Mouse (Mus musculus) MEL-GATA-1-ER (cell line): ENCODE data around the gene Prpf38a.

Experiments used
- DNase-seq: peaks from one replicate; pipeline ENCODE4 v3.0.0-alpha.2; 2012; ENCODE audit warnings: low read depth; ENCODE audit errors: extremely low read depth

The Prpf38a gene

GRCm38 (mm10) chr4:108578840-108579742 lies at the start of gene Prpf38a, which contains the start of gene Orc1:
Gene Prpf38a (minus strand): TSS chr4:108579336.
Gene Orc1 (plus strand): TSS chr4:108579423.
- peak; percentile 96 for DNase-seq

- no peak for DNase-seq
These were observed 47.9 kb upstream of the Prpf38a start for GRCm38 (mm10) chr4:108627066-108627465.

GRCm38 (mm10) chr4:108621504-108621903 lies 42.4 kb upstream of the Prpf38a start:
- no peak for DNase-seq

GRCm38 (mm10) chr4:108620536-108620935 lies 41.4 kb upstream of the Prpf38a start:
- DNase-seq = no peak

- DNase-seq = peak; percentile 66
These were observed 40.6 kb upstream of the Prpf38a start, which contains the start of gene Cc2d1b for GRCm38 (mm10) chr4:108619587-108620341. Gene Cc2d1b (plus strand): TSS chr4:108619940.

GRCm38 (mm10) chr4:108619165-108619564 lies 40.0 kb upstream of the Prpf38a start:
- no peak for DNase-seq

GRCm38 (mm10) chr4:108618586-108618985 lies 39.5 kb upstream of the Prpf38a start:
- DNase-seq = no peak

GRCm38 (mm10) chr4:108610935-108611334 lies 31.8 kb upstream of the Prpf38a start:
- DNase-seq = no peak

- no peak for DNase-seq
These were observed 29.5 kb upstream of the Prpf38a start for GRCm38 (mm10) chr4:108608651-108609050.

GRCm38 (mm10) chr4:108601870-108602269 lies 22.7 kb upstream of the Prpf38a start:
- no peak for DNase-seq

GRCm38 (mm10) chr4:108598306-108598705 lies 19.2 kb upstream of the Prpf38a start:
- no peak for DNase-seq

- no peak for DNase-seq
These were observed 16.6 kb upstream of the Prpf38a start for GRCm38 (mm10) chr4:108595785-108596184.

GRCm38 (mm10) chr4:108593376-108593775 lies 14.2 kb upstream of the Prpf38a start:
- no peak for DNase-seq

GRCm38 (mm10) chr4:108579743-108580411 lies 741 bp upstream of the Prpf38a start:
- peak; percentile 24 for DNase-seq

- no peak for DNase-seq
These were observed 6.5 kb downstream of the Prpf38a start for GRCm38 (mm10) chr4:108572644-108573043.

- no peak for DNase-seq
These were observed 14.1 kb downstream of the Prpf38a start for GRCm38 (mm10) chr4:108565026-108565425.

- DNase-seq = no peak
These were observed 39.4 kb downstream of the Prpf38a start for GRCm38 (mm10) chr4:108539701-108540100.
